Mouse (Mus musculus) G1E-ER4 (cell line): ENCODE results near the gene Spsb3. TPM values are rescaled to one million over a fixed set of nuclear protein-coding genes. Genes with fewer than 3 reads are reported as not detected.

Experiments
- GATA1 ChIP-seq: IDR thresholded peaks from one replicate; pipeline ENCODE4 v1.8.0; 2012; ENCODE audit warnings: low read length, inconsistent platforms
- polyA plus RNA-seq: library from polyadenylated mRNA; stranded (reverse); fragments of >175 nt; gene quantifications from 2 replicates; pipeline ENCODE4 v1.2.3, GENCODE M21; 2012

Gene Spsb3
- polyA plus RNA-seq, 1 experiment = 46.2 TPM

GRCm38 (mm10) chr17:24902671-24903474, 16.4 kb downstream of the Spsb3 start:
- TF ChIP-seq GATA1 = peak; percentile 86

DNA sequence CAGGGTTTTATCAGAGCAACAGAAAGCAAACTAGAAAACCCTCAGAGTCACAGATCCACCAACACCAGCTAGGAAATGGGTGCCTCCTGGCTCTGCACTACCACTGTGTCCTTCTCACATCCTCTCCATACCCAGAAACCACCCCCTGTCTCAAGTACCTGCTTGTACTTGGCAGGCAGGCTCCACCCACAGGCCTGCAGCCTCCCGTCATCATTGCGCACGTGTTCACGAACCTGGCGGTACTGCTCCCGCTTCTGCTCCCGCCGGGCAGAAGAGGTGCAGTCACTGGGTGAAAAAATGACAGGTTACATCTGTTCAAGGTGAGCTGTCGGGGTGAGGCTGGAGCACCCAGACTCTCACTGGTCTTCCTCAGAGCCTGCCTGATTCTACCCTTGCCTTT, 17.3 kb downstream of the Spsb3 start:
- TF ChIP-seq GATA1 = no peak

GRCm38 (mm10) chr17:24907591-24907990, 21.1 kb downstream of the Spsb3 start:
- TF ChIP-seq GATA1 = no peak

GRCm38 (mm10) chr17:24913984-24914383, 27.5 kb downstream of the Spsb3 start:
- no peak for TF ChIP-seq GATA1

- no peak for TF ChIP-seq GATA1
Observed at GRCm38 (mm10) chr17:24923246-24923645, 36.8 kb downstream of the Spsb3 start.

GRCm38 (mm10) chr17:24929506-24929905, 43.1 kb downstream of the Spsb3 start:
- no peak for TF ChIP-seq GATA1

GRCm38 (mm10) chr17:24932431-24932830, 46.0 kb downstream of the Spsb3 start:
- no peak for TF ChIP-seq GATA1

GRCm38 (mm10) chr17:24933163-24933562, 46.7 kb downstream of the Spsb3 start:
- no peak for TF ChIP-seq GATA1

GRCm38 (mm10) chr17:24934926-24935325, 48.5 kb downstream of the Spsb3 start:
- TF ChIP-seq GATA1 = no peak

DNA sequence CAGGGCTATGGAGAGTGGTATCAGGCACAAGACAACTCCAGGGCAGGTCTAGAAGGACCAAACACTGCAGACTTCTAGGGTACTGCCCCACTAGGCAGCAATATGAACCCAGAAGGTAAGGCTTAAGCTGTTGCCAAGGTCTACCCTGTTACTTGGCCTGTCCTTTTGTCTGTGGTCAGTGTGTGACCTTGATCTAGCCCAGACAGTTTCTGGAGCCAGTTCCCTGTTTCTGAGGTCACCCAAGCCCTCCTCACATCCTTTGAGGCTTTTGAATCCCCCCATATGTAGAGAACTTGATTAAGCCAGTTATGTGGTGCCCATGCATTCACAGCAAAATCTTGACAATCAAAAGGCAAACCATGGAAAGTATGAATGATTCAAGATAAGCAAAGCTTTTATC, 49.2 kb downstream of the Spsb3 start:
- no peak for TF ChIP-seq GATA1

DNA sequence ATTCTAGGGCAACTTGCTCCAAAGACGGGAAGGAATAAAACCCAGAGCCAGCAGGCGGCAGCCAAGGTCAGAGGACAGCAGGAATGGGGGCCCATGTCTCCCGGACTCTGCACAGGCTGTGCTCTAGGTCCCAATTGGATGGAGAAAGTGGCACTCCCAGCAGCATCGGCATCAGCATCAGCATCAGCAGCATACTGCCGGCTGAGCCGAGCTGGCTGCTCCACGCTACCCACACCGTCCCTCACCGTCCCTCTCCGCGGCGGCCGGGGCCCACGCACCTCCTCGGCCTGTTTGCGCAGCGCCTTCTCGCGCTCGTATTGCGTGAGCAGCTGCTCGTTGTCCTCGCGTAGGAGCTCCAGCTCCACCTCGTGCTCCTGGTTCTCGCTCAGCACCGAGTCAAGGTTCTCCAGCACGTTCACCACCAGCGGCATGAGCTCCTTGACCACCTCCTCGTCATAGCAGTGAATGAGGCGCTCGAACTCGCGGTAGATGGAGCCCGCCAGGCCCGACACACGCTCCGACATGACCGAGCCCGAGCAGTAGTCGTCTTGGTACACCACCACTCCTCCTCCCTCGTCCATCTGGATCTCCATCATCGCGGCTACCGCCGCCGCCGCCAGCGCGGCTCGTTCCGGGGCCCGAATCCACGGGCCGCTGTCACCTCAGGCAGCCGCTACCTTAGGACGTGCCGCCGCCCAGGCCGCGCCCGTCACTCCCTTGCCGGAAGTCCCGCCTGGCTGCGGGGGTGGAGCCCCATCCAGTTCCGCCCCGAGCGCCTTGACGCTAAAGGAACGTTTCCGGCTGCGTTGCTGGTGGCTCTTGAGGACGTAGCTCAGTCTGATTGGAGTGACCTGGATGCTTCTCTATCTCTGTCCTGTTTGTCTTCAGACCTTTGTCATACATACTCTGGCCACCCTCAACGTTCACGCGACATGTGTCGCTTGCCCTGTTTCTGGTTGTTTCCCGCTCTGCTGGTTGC, 50.1 kb downstream of the Spsb3 start, which contains the start of gene Mapk8ip3:
Gene Mapk8ip3 (minus strand): TSS at position 719 of the 979 bp plus-strand sequence.
- no peak for TF ChIP-seq GATA1

DNA sequence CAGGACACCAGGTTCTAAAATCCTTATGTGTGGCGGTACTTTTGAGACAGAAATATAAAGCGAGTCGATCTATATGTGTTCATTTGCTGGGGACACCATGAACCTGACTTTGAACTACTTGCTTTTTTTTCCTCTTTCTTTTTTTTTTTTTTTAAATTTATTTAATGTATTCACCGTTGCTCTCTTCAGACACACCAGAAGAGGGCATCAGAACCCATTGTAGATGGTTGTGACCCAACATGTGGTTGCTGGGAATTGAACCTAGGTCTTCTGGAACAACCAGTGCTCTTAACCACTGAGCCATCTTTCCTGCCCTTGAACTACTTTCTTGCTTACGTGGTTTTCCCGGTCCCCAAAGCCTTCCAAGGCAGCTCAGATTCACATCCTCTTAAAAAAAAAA, 50.8 kb downstream of the Spsb3 start:
- no peak for TF ChIP-seq GATA1

Other genes with a start within 250 kb of the Spsb3 start
- not detected in 2 replicates for gene Slc9a3r2, start 236.3 kb upstream of the Spsb3 start, polyA plus RNA-seq
- not detected in 2 replicates for gene Npw, start 228.2 kb upstream of the Spsb3 start, polyA plus RNA-seq
- gene Zfp598, start 217.0 kb upstream of the Spsb3 start, polyA plus RNA-seq = 90.5 and 98.9 TPM in 2 replicates
- 0.13 TPM in 2 replicates for gene Syngr3, start 196.7 kb upstream of the Spsb3 start, polyA plus RNA-seq
- 149 and 186 TPM in 2 replicates for gene Gfer, start 190.5 kb upstream of the Spsb3 start, polyA plus RNA-seq
- gene Noxo1, start 190.4 kb upstream of the Spsb3 start, polyA plus RNA-seq = 0.33 and 0.89 TPM in 2 replicates
- gene Tbl3, start 179.0 kb upstream of the Spsb3 start, polyA plus RNA-seq = 25.6 and 35.3 TPM in 2 replicates
- 0.14 and 0.36 TPM in 2 replicates for gene Rnf151, start 168.6 kb upstream of the Spsb3 start, polyA plus RNA-seq
- 2,301 and 3,917 TPM in 2 replicates for gene Rps2, start 168.5 kb upstream of the Spsb3 start, polyA plus RNA-seq
- 457 and 647 TPM in 2 replicates for gene Ndufb10, start 162.2 kb upstream of the Spsb3 start, polyA plus RNA-seq
- not detected in 2 replicates for gene Rpl3l, start 158.8 kb upstream of the Spsb3 start, polyA plus RNA-seq
- gene Msrb1, start 150.0 kb upstream of the Spsb3 start, polyA plus RNA-seq = 11.1 and 11.3 TPM in 2 replicates
- not detected in 2 replicates for gene Hs3st6, start 133.7 kb upstream of the Spsb3 start, polyA plus RNA-seq
- gene Meiob, start 82.4 kb upstream of the Spsb3 start, polyA plus RNA-seq = 0.14 TPM in 2 replicates
- 27.1 and 44.6 TPM in 2 replicates for gene Hagh, start 46.5 kb upstream of the Spsb3 start, polyA plus RNA-seq
- 5.3 and 5.9 TPM in 2 replicates for gene Fahd1, start 36.3 kb upstream of the Spsb3 start, polyA plus RNA-seq
- 0.02 and 0.03 TPM in 2 replicates for gene Igfals, start 20.6 kb upstream of the Spsb3 start, polyA plus RNA-seq
- 61.9 and 127 TPM in 2 replicates for gene Nubp2, start 294 bp upstream of the Spsb3 start, polyA plus RNA-seq
- 35.4 and 42.9 TPM in 2 replicates for gene Eme2, start 8.4 kb downstream of the Spsb3 start, polyA plus RNA-seq
- 151 and 160 TPM in 2 replicates for gene Mrps34, start 8.5 kb downstream of the Spsb3 start, polyA plus RNA-seq
- 30.3 and 35.4 TPM in 2 replicates for gene Nme3, start 9.9 kb downstream of the Spsb3 start, polyA plus RNA-seq
- 24.7 and 30.8 TPM in 2 replicates for gene Mapk8ip3, start 50.3 kb downstream of the Spsb3 start, polyA plus RNA-seq
- gene Jpt2, start 74.0 kb downstream of the Spsb3 start, polyA plus RNA-seq = 25.6 and 35.6 TPM in 2 replicates
- gene Cramp1l, start 129.1 kb downstream of the Spsb3 start, polyA plus RNA-seq = 14.0 and 14.3 TPM in 2 replicates
- 10.6 and 15.1 TPM in 2 replicates for gene Ift140, start 129.4 kb downstream of the Spsb3 start, polyA plus RNA-seq
- gene Tmem204, start 196.9 kb downstream of the Spsb3 start, polyA plus RNA-seq = not detected in 2 replicates
- gene Telo2, start 229.3 kb downstream of the Spsb3 start, polyA plus RNA-seq = 37.9 and 40.8 TPM in 2 replicates
- gene Ptx4, start 234.1 kb downstream of the Spsb3 start, polyA plus RNA-seq = not detected in 2 replicates
- 15.9 and 18.5 TPM in 2 replicates for gene Clcn7, start 246.7 kb downstream of the Spsb3 start, polyA plus RNA-seq